Mouse (Mus musculus): ENCODE data around the gene Vmn2r96.
"Not testable (repeated sequence)": the region's sequence is repeated elsewhere in the genome, so short reads cannot be mapped to it uniquely, and the experiment has no call there.

Gene Vmn2r96

GRCm38 (mm10) chr17:18572851-18573250, at the start of gene Vmn2r96:
Vmn2r96 (plus strand) TSS chr17:18573151.
- not testable (repeated sequence) for DNase-seq (ENCODE audit: low spot score)

GRCm38 (mm10) chr17:18523371-18523770, 49.6 kb upstream of the Vmn2r96 start:
- DNase-seq (ENCODE audit: low spot score) = no peak

DNA sequence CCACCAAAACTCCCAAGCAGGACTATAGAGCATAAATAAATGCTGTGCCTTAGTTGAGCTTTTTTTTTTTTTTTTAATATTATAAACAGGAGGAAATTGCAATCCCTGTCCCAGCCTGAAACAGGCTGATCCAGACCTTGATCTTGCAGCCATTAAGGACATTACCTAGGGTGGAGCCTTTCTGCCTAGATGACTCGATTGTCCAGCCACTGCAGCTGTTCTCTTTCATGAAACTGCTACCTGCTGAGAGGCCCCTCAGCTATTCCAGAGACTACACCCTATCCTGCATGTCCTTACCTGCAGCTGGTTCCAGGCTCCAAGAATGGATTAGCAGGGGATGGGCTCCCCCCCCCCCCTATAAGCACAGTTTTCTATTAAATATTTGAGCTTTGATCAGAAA, 49.0 kb upstream of the Vmn2r96 start:
- DNase-seq (ENCODE audit: low spot score) = no peak

- not testable (repeated sequence) for DNase-seq (ENCODE audit: low spot score)
Measured at GRCm38 (mm10) chr17:18558212-18559158, 14.5 kb upstream of the Vmn2r96 start.

DNA sequence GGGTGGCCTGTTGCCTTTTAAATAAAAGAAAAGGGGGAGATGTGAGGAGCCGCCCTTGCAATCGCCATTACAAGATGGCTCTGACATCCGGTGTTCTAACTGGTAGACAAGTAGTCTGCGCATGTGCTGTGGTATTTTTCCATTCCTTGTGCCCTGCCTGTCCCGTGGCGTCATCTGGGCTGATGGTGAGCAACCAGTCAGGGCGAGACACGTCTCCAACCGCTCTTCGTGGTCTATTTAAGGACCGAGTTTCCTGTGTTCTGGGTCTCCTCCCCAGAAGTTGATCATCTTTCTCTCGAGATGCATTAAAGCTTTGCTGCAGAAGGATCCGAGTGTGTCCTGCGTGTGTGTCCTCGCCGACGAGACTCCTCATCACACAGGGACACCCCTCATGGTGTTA, 6.8 kb upstream of the Vmn2r96 start:
- DNase-seq (ENCODE audit: low spot score) = not testable (repeated sequence)

DNA sequence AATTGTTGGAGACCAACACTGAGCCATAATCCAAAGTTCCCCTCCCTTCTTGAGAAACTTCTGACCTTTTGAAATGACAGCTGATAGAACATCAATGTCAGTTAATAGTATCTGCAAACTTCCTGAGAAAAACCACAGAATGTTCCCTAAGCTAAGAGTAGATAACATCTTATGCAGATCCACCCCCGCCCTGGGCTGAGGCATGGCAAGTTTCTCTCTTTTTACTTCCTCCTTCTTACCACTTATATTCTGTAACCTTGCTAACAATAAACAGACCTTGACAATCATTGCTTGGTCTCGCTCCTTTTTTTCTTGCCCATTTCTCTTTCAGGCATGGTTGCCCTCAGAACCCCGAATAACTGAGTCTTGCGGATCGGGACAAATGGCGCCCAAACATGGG, 42.2 kb downstream of the Vmn2r96 start:
- DNase-seq (ENCODE audit: low spot score) = not testable (repeated sequence)

DNA sequence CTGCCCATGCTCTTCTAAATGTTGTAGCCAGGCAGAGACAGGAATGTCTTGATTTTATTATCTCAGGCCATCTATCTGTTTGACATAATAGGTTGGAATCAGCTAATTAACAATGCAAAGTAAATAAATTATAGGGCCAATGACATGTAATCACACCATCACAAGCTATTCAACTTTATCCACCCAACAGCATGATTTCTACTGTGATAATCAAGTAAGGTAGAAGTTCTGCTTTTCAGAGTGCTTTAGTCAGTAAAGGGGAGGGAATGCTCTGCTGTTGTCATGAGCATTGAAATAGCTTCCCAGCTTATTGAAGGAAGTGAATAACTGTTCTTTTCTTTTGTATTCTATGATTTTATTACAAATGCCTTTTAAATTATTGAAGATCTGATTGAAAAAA, 53.6 kb downstream of the Vmn2r96 start:
- DNase-seq (ENCODE audit: low spot score) = no peak
